Mouse (Mus musculus): Measurements from ENCODE around the gene Hoxd3. TPM values are rescaled to one million over a fixed set of nuclear protein-coding genes. Genes with fewer than 3 reads are reported as not detected.

Gene Hoxd3
- polyA plus RNA-seq, 1 experiment, result 5.7 TPM

GRCm38 (mm10) chr2:74681594-74682531, 29.9 kb upstream of the Hoxd3 start:
- Histone ChIP-seq H3K27me3 (ENCODE audit: control insufficient read depth, insufficient read depth, low read length) (peaks cover 15% of the 10 kb centered on the region; the same call in 1 of the 2 replicates), H3K4me1 (ENCODE audit: control insufficient read depth, insufficient read depth, low read length) (no peaks in the 10 kb centered on the region), H3K4me3 (replicated peaks; ENCODE audit: insufficient read depth, low read depth, low read length) (no peak overlapping the region), H3K27ac (ENCODE audit: insufficient read depth, low read length) (no peak overlapping the region)
- 1% methylated on average over 78 of the region's 78 CpGs for WGBS
- TF ChIP-seq POLR2A (IDR thresholded peaks at IDR 0.05; ENCODE audit: borderline replicate concordance, insufficient read depth, low read length), result no peak
- no peak for TF ChIP-seq CTCF (IDR thresholded peaks at IDR 0.05; ENCODE audit: borderline replicate concordance, insufficient read depth, low read depth, low read length)
- no peak for DNase-seq

GRCm38 (mm10) chr2:74682796-74683195, 28.9 kb upstream of the Hoxd3 start:
- WGBS, result 2% methylated on average over 51 of the region's 51 CpGs
- Histone ChIP-seq H3K4me3 (replicated peaks; ENCODE audit: insufficient read depth, low read depth, low read length) (no peak overlapping the region), H3K27me3 (ENCODE audit: control insufficient read depth, insufficient read depth, low read length) (peaks cover 19% of the 10 kb centered on the region; the same call in 1 of the 2 replicates), H3K27ac (ENCODE audit: insufficient read depth, low read length) (no peak overlapping the region), H3K4me1 (ENCODE audit: control insufficient read depth, insufficient read depth, low read length) (no peaks in the 10 kb centered on the region)
- TF ChIP-seq CTCF (IDR thresholded peaks at IDR 0.05; ENCODE audit: borderline replicate concordance, insufficient read depth, low read depth, low read length) (no peak), POLR2A (IDR thresholded peaks at IDR 0.05; ENCODE audit: borderline replicate concordance, insufficient read depth, low read length) (no peak)
- DNase-seq, result no peak

GRCm38 (mm10) chr2:74683471-74683951, 28.2 kb upstream of the Hoxd3 start:
- WGBS, result 3% methylated on average over 18 of the region's 18 CpGs
- Histone ChIP-seq H3K27ac (ENCODE audit: insufficient read depth, low read length) (no peak overlapping the region), H3K4me3 (replicated peaks; ENCODE audit: insufficient read depth, low read depth, low read length) (no peak overlapping the region), H3K4me1 (ENCODE audit: control insufficient read depth, insufficient read depth, low read length) (no peaks in the 10 kb centered on the region), H3K27me3 (ENCODE audit: control insufficient read depth, insufficient read depth, low read length) (peaks cover 20% of the 10 kb centered on the region; the same call in 1 of the 2 replicates)
- TF ChIP-seq POLR2A (IDR thresholded peaks at IDR 0.05; ENCODE audit: borderline replicate concordance, insufficient read depth, low read length) (no peak), CTCF (IDR thresholded peaks at IDR 0.05; ENCODE audit: borderline replicate concordance, insufficient read depth, low read depth, low read length) (no peak)
- no peak for DNase-seq

- peaks cover 18% of the 10 kb centered on the region; the same call in 1 of the 2 replicates for H3K27me3 ChIP-seq (ENCODE audit: control insufficient read depth, insufficient read depth, low read length)
These were observed 27.6 kb upstream of the Hoxd3 start for GRCm38 (mm10) chr2:74684106-74684505.

GRCm38 (mm10) chr2:74685059-74685603, 26.6 kb upstream of the Hoxd3 start:
- no peak for TF ChIP-seq POLR2A (IDR thresholded peaks at IDR 0.05; ENCODE audit: borderline replicate concordance, insufficient read depth, low read length)
- TF ChIP-seq CTCF (IDR thresholded peaks at IDR 0.05; ENCODE audit: borderline replicate concordance, insufficient read depth, low read depth, low read length), result no peak
- Histone ChIP-seq H3K27ac (ENCODE audit: insufficient read depth, low read length) (no peak overlapping the region), H3K4me3 (replicated peaks; ENCODE audit: insufficient read depth, low read depth, low read length) (no peak overlapping the region), H3K27me3 (ENCODE audit: control insufficient read depth, insufficient read depth, low read length) (peaks cover 18% of the 10 kb centered on the region; the same call in 1 of the 2 replicates), H3K4me1 (ENCODE audit: control insufficient read depth, insufficient read depth, low read length) (no peaks in the 10 kb centered on the region)
- 15% methylated on average over 4 of the region's 4 CpGs for WGBS
- DNase-seq, result no peak

More at GRCm38 (mm10) chr2:74684106-74684505, 27.6 kb upstream of the Hoxd3 start:
- no peak overlapping the region for H3K4me3 ChIP-seq (replicated peaks; ENCODE audit: insufficient read depth, low read depth, low read length)
- WGBS, result 3% methylated on average over 12 of the region's 12 CpGs
- no peaks in the 10 kb centered on the region for H3K4me1 ChIP-seq (ENCODE audit: control insufficient read depth, insufficient read depth, low read length)
- no peak overlapping the region for H3K27ac ChIP-seq (ENCODE audit: insufficient read depth, low read length)
- DNase-seq, result no peak
- TF ChIP-seq POLR2A (IDR thresholded peaks at IDR 0.05; ENCODE audit: borderline replicate concordance, insufficient read depth, low read length), result no peak
- no peak for TF ChIP-seq CTCF (IDR thresholded peaks at IDR 0.05; ENCODE audit: borderline replicate concordance, insufficient read depth, low read depth, low read length)

GRCm38 (mm10) chr2:74686301-74686987, 25.3 kb upstream of the Hoxd3 start:
- TF ChIP-seq CTCF (IDR thresholded peaks at IDR 0.05; ENCODE audit: borderline replicate concordance, insufficient read depth, low read depth, low read length) (peak; percentile 15; the same call in 1 of the 2 replicates), POLR2A (IDR thresholded peaks at IDR 0.05; ENCODE audit: borderline replicate concordance, insufficient read depth, low read length) (no peak)
- Histone ChIP-seq H3K27me3 (ENCODE audit: control insufficient read depth, insufficient read depth, low read length) (peaks cover 21% of the 10 kb centered on the region; the same call in 1 of the 2 replicates), H3K4me1 (ENCODE audit: control insufficient read depth, insufficient read depth, low read length) (no peaks in the 10 kb centered on the region), H3K4me3 (replicated peaks; ENCODE audit: insufficient read depth, low read depth, low read length) (no peak overlapping the region), H3K27ac (ENCODE audit: insufficient read depth, low read length) (no peak overlapping the region)
- DNase-seq, result no peak
- WGBS, result 9% methylated on average over 17 of the region's 17 CpGs

GRCm38 (mm10) chr2:74686988-74687697, 24.6 kb upstream of the Hoxd3 start:
- H3K27me3 ChIP-seq (ENCODE audit: control insufficient read depth, insufficient read depth, low read length), result peaks cover 24% of the 10 kb centered on the region; the same call in 1 of the 2 replicates
- 4% methylated on average over 27 of the region's 27 CpGs for WGBS
- H3K4me1 ChIP-seq (ENCODE audit: control insufficient read depth, insufficient read depth, low read length), result no peaks in the 10 kb centered on the region
- DNase-seq, result no peak
- TF ChIP-seq CTCF (IDR thresholded peaks at IDR 0.05; ENCODE audit: borderline replicate concordance, insufficient read depth, low read depth, low read length), result no peak
- TF ChIP-seq POLR2A (IDR thresholded peaks at IDR 0.05; ENCODE audit: borderline replicate concordance, insufficient read depth, low read length), result no peak
- H3K27ac ChIP-seq (ENCODE audit: insufficient read depth, low read length), result no peak overlapping the region
- H3K4me3 ChIP-seq (replicated peaks; ENCODE audit: insufficient read depth, low read depth, low read length), result no peak overlapping the region

Measured in cerebellum, adult 2 months (tissue).